ENCODE assay signal across 9 mouse cellular contexts in genomic region chr7:112614791-112615668, GRCm38 (mm10).
DNase-seq lines count a peak whose midpoint lies in the region; ATAC-seq lines count a peak whose summit lies in the region.
"Had no signal": no experiment of that assay in that cellular context is flagged by ENCODE, and none has a peak within 500 bp of the region (broad histone marks: within the 10 kb centered on the region; RNA-seq: fewer than 3 reads in every experiment).

No protein-coding gene starts in this region.

- H3K4me1 ChIP-seq in midbrain, embryonic 14.5 days (ENCODE audit: control insufficient read depth, insufficient read depth, low read length): no peaks in the 10 kb centered on the region
- no peaks in the 10 kb centered on the region; the same call in 1 of the 2 replicates for H3K4me1 ChIP-seq in midbrain, embryonic 10.5 days
- H3K4me1 ChIP-seq in stomach, embryonic 15.5 days: no peaks in the 10 kb centered on the region
- H3K4me1 ChIP-seq: liver, embryonic 13.5 days had no signal

- H3K4me2 ChIP-seq in midbrain, embryonic 14.5 days (ENCODE audit: low read length): no peak overlapping the region
- H3K4me2 ChIP-seq in stomach, embryonic 15.5 days: no peak overlapping the region
- H3K4me2 ChIP-seq: liver, embryonic 13.5 days had no signal

- no peaks in the 10 kb centered on the region for H3K9me3 ChIP-seq in midbrain, embryonic 14.5 days (ENCODE audit: control insufficient read depth, low read length)
- H3K9me3 ChIP-seq in midbrain, embryonic 10.5 days (replicated peaks): no peaks in the 10 kb centered on the region
- no peaks in the 10 kb centered on the region for H3K9me3 ChIP-seq in stomach, embryonic 15.5 days
- H3K9me3 ChIP-seq: liver, embryonic 13.5 days had no signal

- no peak overlapping the region for H3K27ac ChIP-seq in midbrain, embryonic 14.5 days (replicated peaks; ENCODE audit: low read depth, low read length)
- H3K27ac ChIP-seq in midbrain, embryonic 10.5 days (replicated peaks): no peak overlapping the region
- H3K27ac ChIP-seq in stomach, embryonic 15.5 days: no peak overlapping the region
- H3K27ac ChIP-seq: liver, embryonic 13.5 days had no signal

- H3K4me3 ChIP-seq in midbrain, embryonic 14.5 days (replicated peaks; ENCODE audit: low read depth, low read length): no peak overlapping the region
- no peak overlapping the region for H3K4me3 ChIP-seq in midbrain, embryonic 10.5 days
- H3K4me3 ChIP-seq in stomach, embryonic 15.5 days (replicated peaks): no peak overlapping the region
- H3K4me3 ChIP-seq: liver, embryonic 13.5 days had no signal

- peak; percentile 10 for DNase-seq in midbrain, embryonic 14.5 days
- no peak for DNase-seq in midbrain, embryonic 10.5 days (ENCODE audit: low spot score)
- peak; percentile 30 for DNase-seq in gastrocnemius, postnatal 10 days
- peak; percentile 89 for DNase-seq in kidney, postnatal 10 days
- DNase-seq in MN1 (ENCODE audit: low spot score): no peak
- no peak for DNase-seq in layer of hippocampus, adult 9-10 months (ENCODE audit: low spot score)
- DNase-seq in cerebellum, adult 11 months: no peak
- DNase-seq: liver, embryonic 13.5 days had no signal

- no peaks in the 10 kb centered on the region for H3K36me3 ChIP-seq in midbrain, embryonic 14.5 days (ENCODE audit: control insufficient read depth, insufficient read depth, low read length)
- no peaks in the 10 kb centered on the region for H3K36me3 ChIP-seq in midbrain, embryonic 10.5 days
- H3K36me3 ChIP-seq in stomach, embryonic 15.5 days: no peaks in the 10 kb centered on the region
- H3K36me3 ChIP-seq: liver, embryonic 13.5 days had no signal

- no peak overlapping the region for H3K9ac ChIP-seq in midbrain, embryonic 14.5 days (replicated peaks; ENCODE audit: low read length)
- H3K9ac ChIP-seq in stomach, embryonic 15.5 days: no peak overlapping the region
- H3K9ac ChIP-seq: liver, embryonic 13.5 days had no signal

- 74% methylated on average over 10 of the region's 10 CpGs for WGBS in midbrain, embryonic 14.5 days
- WGBS in midbrain, embryonic 10.5 days: 80% methylated on average over 10 of the region's 10 CpGs
- 54% methylated on average over 10 of the region's 10 CpGs for WGBS in stomach, embryonic 15.5 days

- no peak for ATAC-seq in midbrain, embryonic 14.5 days (ENCODE audit: low FRiP score, low TSS enrichment)
- peak; percentile 72; the same call in 1 of the 2 replicates for ATAC-seq in stomach, embryonic 15.5 days (ENCODE audit: insufficient read depth, low FRiP score, low read depth)

- no peaks in the 10 kb centered on the region for H3K27me3 ChIP-seq in midbrain, embryonic 14.5 days (ENCODE audit: control insufficient read depth, insufficient read depth, low read length)
- no peaks in the 10 kb centered on the region for H3K27me3 ChIP-seq in midbrain, embryonic 10.5 days (ENCODE audit: low read depth, poor library complexity, severe bottlenecking)
- H3K27me3 ChIP-seq in stomach, embryonic 15.5 days (replicated peaks): no peaks in the 10 kb centered on the region
- H3K27me3 ChIP-seq: liver, embryonic 13.5 days had no signal

Comparison
In these comparisons a context has a peak if more than half of its experiments do, and no peak if none do; other contexts are left out.
1. DNase-seq: peak in midbrain, embryonic 14.5 days (single experiment), gastrocnemius, postnatal 10 days (single experiment) and kidney, postnatal 10 days (single experiment); none in midbrain, embryonic 10.5 days (single experiment), MN1 (single experiment), layer of hippocampus, adult 9-10 months (single experiment) and cerebellum, adult 11 months (single experiment).